Mouse (Mus musculus) CH12F3 (cell line): ENCODE data around the gene Skor1.

Source experiments
- in situ Hi-C: fragments of 300-500 bp; cut with MboI; formaldehyde crosslinking; loops from 2 replicates; pipeline ENCODE4 v1.14.3; 2020; ENCODE audit warnings: low sequenced_read_pairs

Gene Skor1

GRCm38 (mm10) chr9:63150086-63150800 lies 1.5 kb upstream of the Skor1 start:
- in situ Hi-C loops: no loop called here

- in situ Hi-C loops: no loop called here
These were observed 608 bp upstream of the Skor1 start for GRCm38 (mm10) chr9:63149372-63149766.

- in situ Hi-C loops: no loop called here
These were observed 863 bp downstream of the Skor1 start for GRCm38 (mm10) chr9:63147786-63148409.

- in situ Hi-C loops: no loop called here
These were observed 1.5 kb downstream of the Skor1 start for GRCm38 (mm10) chr9:63147296-63147695.

GRCm38 (mm10) chr9:63146856-63147274 lies 1.9 kb downstream of the Skor1 start:
- in situ Hi-C loops: no loop called here

GRCm38 (mm10) chr9:63146126-63146855 lies 2.5 kb downstream of the Skor1 start:
- in situ Hi-C loops: no loop called here

GRCm38 (mm10) chr9:63145249-63146125 lies 3.3 kb downstream of the Skor1 start:
- in situ Hi-C loops: no loop called here

GRCm38 (mm10) chr9:63144502-63145248 lies 4.1 kb downstream of the Skor1 start:
- in situ Hi-C loops: no loop called here

GRCm38 (mm10) chr9:63143641-63144501 lies 4.9 kb downstream of the Skor1 start:
- in situ Hi-C loops: no loop called here

GRCm38 (mm10) chr9:63143227-63143626 lies 5.5 kb downstream of the Skor1 start:
- in situ Hi-C loops: no loop called here

- in situ Hi-C loops: no loop called here
These were observed 6.3 kb downstream of the Skor1 start for GRCm38 (mm10) chr9:63142335-63143036.

- in situ Hi-C loops: no loop called here
These were observed 7.0 kb downstream of the Skor1 start for GRCm38 (mm10) chr9:63141641-63142334.

GRCm38 (mm10) chr9:63140211-63140610 lies 8.6 kb downstream of the Skor1 start:
- in situ Hi-C loops: no loop called here

GRCm38 (mm10) chr9:63139661-63140060 lies 9.1 kb downstream of the Skor1 start:
- in situ Hi-C loops: loop anchor here (10.0 kb wide), 1 partner anchor 705 kb away; no protein-coding TSS in a partner anchor

GRCm38 (mm10) chr9:63138481-63138967 lies 10.2 kb downstream of the Skor1 start:
- in situ Hi-C loops: loop anchor here (10.0 kb wide), 1 partner anchor 706 kb away; no protein-coding TSS in a partner anchor

- in situ Hi-C loops: loop anchor here (10.0 kb wide), 1 partner anchor 707 kb away; no protein-coding TSS in a partner anchor
These were observed 11.2 kb downstream of the Skor1 start for GRCm38 (mm10) chr9:63137615-63137915.

- in situ Hi-C loops: loop anchor here (10.0 kb wide), 1 partner anchor 708 kb away; no protein-coding TSS in a partner anchor
These were observed 11.8 kb downstream of the Skor1 start for GRCm38 (mm10) chr9:63136756-63137614.
